Mouse (Mus musculus) midbrain, embryonic 15.5 days (tissue): Measurements from ENCODE around the gene Ptma. TPM values are rescaled to one million over a fixed set of nuclear protein-coding genes. Genes with fewer than 3 reads are reported as not detected.

Experiments used
- ATAC-seq: fragments of 200-750 bp; cut with Nextera tagmentation; replicated peaks from 2 replicates; pipeline ENCODE4 v1.8.0; 2017; ENCODE audit warnings: moderate TSS enrichment
- H3K27ac ChIP-seq: fragments of 300-500 bp; sonication (generic); 2 replicates; pipeline ENCODE4 v1.5.1; 2015; ENCODE audit warnings: mild to moderate bottlenecking, inconsistent platforms
- H3K27me3 ChIP-seq: fragments of 300-500 bp; sonication (generic); replicated peaks from 2 replicates; pipeline ENCODE4 v1.6.1; 2015; ENCODE audit warnings: inconsistent platforms
- H3K36me3 ChIP-seq: fragments of 300-500 bp; sonication (generic); replicated peaks from 2 replicates; pipeline ENCODE4 v1.6.1; 2015; ENCODE audit warnings: inconsistent platforms
- H3K4me1 ChIP-seq: fragments of 300-500 bp; sonication (generic); 2 replicates; pipeline ENCODE4 v1.6.1; 2015; ENCODE audit warnings: inconsistent platforms
- H3K4me2 ChIP-seq: fragments of 300-500 bp; sonication (generic); 2 replicates; pipeline ENCODE4 v1.6.1; 2015; ENCODE audit warnings: inconsistent platforms, mild to moderate bottlenecking, moderate library complexity
- H3K4me3 ChIP-seq: fragments of 300-500 bp; sonication (generic); 2 replicates; pipeline ENCODE4 v1.5.1; 2015; ENCODE audit warnings: mild to moderate bottlenecking, inconsistent platforms
- H3K9ac ChIP-seq: fragments of 300-500 bp; sonication (generic); 2 replicates; pipeline ENCODE4 v1.6.1; 2015; ENCODE audit warnings: mild to moderate bottlenecking, inconsistent platforms
- H3K9me3 ChIP-seq: fragments of 300-500 bp; sonication (generic); 2 replicates; pipeline ENCODE4 v1.6.1; 2016; ENCODE audit warnings: inconsistent platforms
- WGBS: fragments of 180-500 bp; shearing (Covaris S2); methylation state at CpG from one replicate; pipeline ENCODE4 v1.1.7; 2015; ENCODE audit warnings: mixed read lengths; 5-methylcytosine and 5-hydroxymethylcytosine counted together
- polyA plus RNA-seq: library from polyadenylated mRNA; unstranded; fragments of >200 nt; fragmentation: Nextera tagmentation; extraction: Ambion mirVana; gene quantifications from 2 replicates; pipeline ENCODE4 v1.2.1, GENCODE M21; 2015

The Ptma gene
- polyA plus RNA-seq, 1 experiment from 2014 or later: 1,532 TPM

DNA sequence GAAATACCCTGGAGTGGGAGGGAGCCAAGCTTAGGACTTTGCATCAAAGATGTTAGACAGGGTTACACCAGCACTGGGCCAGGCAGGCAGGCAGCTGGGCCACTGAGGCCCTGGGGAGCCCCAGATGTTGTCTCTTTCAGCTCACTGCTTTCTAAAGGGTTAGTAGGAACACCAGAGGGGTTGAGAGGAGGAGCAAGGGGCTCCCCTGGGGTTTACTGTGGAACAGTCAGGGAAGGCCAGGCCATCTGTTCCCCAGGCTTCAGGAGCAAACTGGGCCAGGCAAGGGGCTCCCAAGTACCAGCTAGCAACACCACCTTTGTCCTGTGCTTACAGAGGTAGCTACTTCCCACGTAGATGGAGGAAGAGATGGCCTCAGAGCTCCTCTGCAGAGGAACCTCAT, 27.9 kb upstream of the Ptma start:
- H3K9me3 ChIP-seq: no peaks in the 10 kb centered on the region
- no peak overlapping the region for H3K4me3 ChIP-seq
- peaks cover 28% of the 10 kb centered on the region for H3K4me1 ChIP-seq
- no peak overlapping the region for H3K9ac ChIP-seq
- no peak for ATAC-seq
- H3K27me3 ChIP-seq: no peaks in the 10 kb centered on the region
- no peak overlapping the region for H3K4me2 ChIP-seq
- H3K36me3 ChIP-seq: no peaks in the 10 kb centered on the region
- peak overlapping the region; percentile 31; the same call in 1 of the 2 replicates for H3K27ac ChIP-seq
- WGBS: 52% methylated on average over 1 of the region's 1 CpGs

DNA sequence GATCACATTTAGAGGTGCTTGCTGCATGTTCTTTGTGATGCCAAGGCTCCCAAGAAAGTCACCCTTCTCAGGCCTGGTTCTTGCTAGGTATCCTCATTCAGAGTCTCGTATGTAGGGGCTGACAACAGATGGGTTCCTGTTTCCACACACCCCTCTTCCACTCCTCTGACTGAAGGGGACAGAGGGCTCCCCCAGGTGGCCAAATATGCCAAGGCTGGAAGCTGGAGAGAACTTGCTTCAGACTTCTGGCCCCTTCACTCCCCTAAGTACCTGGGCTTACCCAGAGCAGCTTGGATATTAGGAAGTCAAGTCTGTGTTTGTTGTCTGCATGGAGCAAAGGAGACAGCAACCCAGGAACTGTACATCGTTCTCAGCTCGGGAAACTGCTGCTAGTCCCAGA, 26.6 kb upstream of the Ptma start:
- WGBS: 38% methylated on average over 3 of the region's 3 CpGs
- Histone ChIP-seq H3K4me2 (no peak overlapping the region), H3K27me3 (no peaks in the 10 kb centered on the region), H3K36me3 (no peaks in the 10 kb centered on the region), H3K4me3 (no peak overlapping the region), H3K4me1 (peaks cover 37% of the 10 kb centered on the region), H3K9ac (no peak overlapping the region), H3K9me3 (no peaks in the 10 kb centered on the region), H3K27ac (no peak overlapping the region)
- no peak for ATAC-seq

DNA sequence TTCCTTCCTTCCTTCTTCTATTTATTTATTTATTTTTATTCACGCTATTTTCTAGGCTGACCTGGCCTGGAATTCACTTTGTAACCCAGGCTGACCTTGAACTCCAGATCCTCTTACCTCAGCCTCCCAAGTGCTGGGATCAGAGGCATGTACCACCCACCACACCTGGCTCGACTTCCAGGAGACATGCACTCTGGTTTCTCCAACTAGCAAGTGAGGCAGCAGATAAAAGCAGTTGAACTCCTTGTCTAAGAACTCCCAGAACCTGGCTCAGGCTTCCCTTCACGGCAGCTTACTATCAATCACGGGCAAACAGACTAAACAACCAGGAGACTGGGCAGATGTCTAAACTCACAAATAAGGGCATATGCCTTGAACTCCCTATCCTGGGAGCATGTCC, 25.8 kb upstream of the Ptma start:
- Histone ChIP-seq H3K4me2 (no peak overlapping the region), H3K4me3 (no peak overlapping the region), H3K4me1 (peaks cover 45% of the 10 kb centered on the region), H3K27me3 (no peaks in the 10 kb centered on the region), H3K36me3 (no peaks in the 10 kb centered on the region), H3K9ac (no peak overlapping the region), H3K27ac (no peak overlapping the region), H3K9me3 (no peaks in the 10 kb centered on the region)
- WGBS: 82% methylated on average over 4 of the region's 4 CpGs
- no peak for ATAC-seq

DNA sequence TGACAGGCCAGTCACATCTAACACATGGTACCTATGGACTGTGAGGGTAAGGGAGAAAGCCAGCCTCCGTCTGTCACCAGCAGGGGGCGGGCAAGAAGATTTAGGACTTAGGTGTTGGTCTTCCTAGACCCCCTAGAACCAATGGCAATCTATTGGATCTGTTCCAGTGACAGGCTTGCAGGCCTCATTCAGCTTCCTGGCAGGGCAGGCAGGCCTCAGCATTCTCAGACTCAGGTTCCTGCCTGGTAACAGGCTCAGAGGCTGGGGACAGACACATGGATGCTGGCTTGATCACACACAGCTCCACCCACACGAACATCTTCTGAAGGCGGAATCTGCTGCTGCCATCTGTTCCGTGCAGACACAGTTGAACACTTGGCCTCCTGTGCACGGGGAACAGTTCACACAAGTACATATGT, 25.4 kb upstream of the Ptma start:
- Histone ChIP-seq H3K4me1 (peaks cover 46% of the 10 kb centered on the region), H3K9ac (no peak overlapping the region)
- no peak for ATAC-seq

DNA sequence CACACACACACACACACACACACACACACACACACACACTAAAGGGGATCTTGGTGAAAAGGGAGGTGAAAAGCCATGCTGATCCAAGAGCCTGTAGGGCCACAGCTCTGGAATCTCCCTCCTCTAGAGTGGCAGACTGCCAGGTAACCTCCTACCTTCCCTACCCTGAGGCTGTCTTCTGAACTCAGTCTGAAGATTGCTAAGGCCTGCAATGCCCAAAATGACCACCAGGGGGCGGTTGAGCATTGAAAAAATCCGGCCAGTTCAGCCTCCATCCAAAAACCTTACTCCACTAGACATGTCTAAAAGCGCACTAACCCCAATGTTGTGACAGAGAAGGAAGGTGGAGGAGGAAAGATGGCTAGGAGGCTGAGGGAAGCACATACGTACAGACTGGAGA, 25.0 kb upstream of the Ptma start:
- Histone ChIP-seq H3K36me3 (no peaks in the 10 kb centered on the region), H3K4me2 (no peak overlapping the region), H3K4me3 (no peak overlapping the region), H3K27ac (peak overlapping the region; percentile 55), H3K4me1 (peaks cover 46% of the 10 kb centered on the region), H3K9me3 (no peaks in the 10 kb centered on the region), H3K9ac (no peak overlapping the region), H3K27me3 (no peaks in the 10 kb centered on the region)
- ATAC-seq: no peak
- WGBS: under 1% methylated on average over 4 of the region's 4 CpGs

More for the DNA sequence above, 25.4 kb upstream of the Ptma start:
- Histone ChIP-seq H3K27ac (peak overlapping the region; percentile 10), H3K36me3 (no peaks in the 10 kb centered on the region), H3K27me3 (no peaks in the 10 kb centered on the region), H3K9me3 (no peaks in the 10 kb centered on the region), H3K4me3 (no peak overlapping the region), H3K4me2 (no peak overlapping the region)
- WGBS: 40% methylated on average over 6 of the region's 6 CpGs

DNA sequence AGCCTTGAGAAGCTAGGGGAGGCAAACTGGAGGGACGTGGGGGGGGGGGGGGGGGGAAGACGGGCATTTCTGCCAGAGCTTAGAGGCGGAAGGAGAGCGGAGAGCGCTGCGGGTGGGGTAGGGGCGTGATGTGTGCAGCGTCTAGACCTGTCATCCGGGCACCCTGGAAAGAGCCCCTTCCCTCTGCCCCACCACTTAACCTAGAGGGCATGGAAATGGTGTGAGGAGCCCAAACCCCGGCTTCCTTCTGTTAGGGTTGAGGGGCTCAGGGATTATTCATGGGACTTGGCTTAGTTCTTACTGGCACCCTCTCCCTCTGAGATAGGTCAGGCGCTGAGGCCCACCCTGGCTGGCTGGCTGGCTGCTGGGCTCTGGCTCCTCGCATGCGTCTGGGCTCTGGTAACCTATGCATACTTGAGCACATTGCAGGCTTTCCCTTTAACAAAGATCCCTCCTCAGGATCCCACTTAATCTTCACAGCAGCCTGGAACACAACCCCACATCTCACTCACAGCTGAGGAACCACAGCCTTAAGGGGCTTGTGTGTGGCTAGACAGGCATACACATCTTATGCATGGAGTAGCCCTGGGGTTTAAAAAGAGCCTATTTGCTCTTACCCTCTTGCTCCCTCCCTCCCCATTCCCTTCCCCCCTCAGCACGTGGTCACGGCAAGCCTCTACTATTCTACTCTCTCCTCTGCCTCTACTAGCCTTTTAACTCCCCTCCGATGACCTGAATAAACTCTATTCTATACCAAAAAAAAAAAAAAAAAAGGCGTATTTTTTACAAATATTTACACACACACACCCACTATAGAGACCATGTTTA, 24.1 kb upstream of the Ptma start:
- peak overlapping the region; percentile 8; the same call in 1 of the 2 replicates for H3K4me2 ChIP-seq
- H3K4me1 ChIP-seq: peaks cover 46% of the 10 kb centered on the region

DNA sequence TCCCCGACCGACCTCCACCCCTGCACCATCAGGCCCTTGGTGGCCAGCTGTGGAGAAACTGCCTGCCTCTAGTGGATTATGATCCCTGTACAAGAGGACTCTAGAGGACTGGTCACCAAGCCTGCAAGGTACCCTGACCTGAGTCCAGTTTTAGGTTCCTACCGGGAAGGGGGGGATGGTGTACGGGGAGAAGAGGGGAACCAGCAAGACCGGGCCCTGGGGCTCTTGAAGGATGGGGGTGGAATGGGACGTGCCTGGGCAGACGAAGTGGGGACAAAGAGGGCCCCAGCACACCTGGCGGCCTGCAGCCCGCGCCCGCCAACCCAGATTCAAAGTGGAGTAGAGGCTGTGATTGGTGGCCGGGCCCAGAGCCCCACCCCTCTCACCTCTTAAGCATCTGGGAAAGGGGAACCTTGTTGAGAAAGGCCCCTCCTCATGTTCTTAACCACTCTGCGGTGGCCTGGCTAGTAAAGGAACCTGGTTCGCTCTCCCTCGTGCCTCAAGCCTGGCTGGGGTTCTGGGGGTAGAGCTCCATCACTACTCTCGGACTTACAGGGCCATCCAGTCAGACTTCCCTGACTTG, 23.3 kb upstream of the Ptma start:
- H3K36me3 ChIP-seq: no peaks in the 10 kb centered on the region
- H3K9me3 ChIP-seq: no peaks in the 10 kb centered on the region
- no peaks in the 10 kb centered on the region for H3K27me3 ChIP-seq
- H3K27ac ChIP-seq: peak overlapping the region; percentile 96
- WGBS: 16% methylated on average over 16 of the region's 16 CpGs
- peak overlapping the region; percentile 71 for H3K9ac ChIP-seq
- H3K4me2 ChIP-seq: peak overlapping the region; percentile 83
- ATAC-seq: peak; percentile 4
- peak overlapping the region; percentile 53 for H3K4me3 ChIP-seq
- H3K4me1 ChIP-seq: peaks cover 46% of the 10 kb centered on the region

More for the DNA sequence above, 24.1 kb upstream of the Ptma start:
- ATAC-seq: no peak
- H3K9me3 ChIP-seq: no peaks in the 10 kb centered on the region
- H3K9ac ChIP-seq: no peak overlapping the region
- no peaks in the 10 kb centered on the region for H3K36me3 ChIP-seq
- H3K4me3 ChIP-seq: no peak overlapping the region
- no peaks in the 10 kb centered on the region for H3K27me3 ChIP-seq
- H3K27ac ChIP-seq: peak overlapping the region; percentile 96
- WGBS: 13% methylated on average over 15 of the region's 17 CpGs

DNA sequence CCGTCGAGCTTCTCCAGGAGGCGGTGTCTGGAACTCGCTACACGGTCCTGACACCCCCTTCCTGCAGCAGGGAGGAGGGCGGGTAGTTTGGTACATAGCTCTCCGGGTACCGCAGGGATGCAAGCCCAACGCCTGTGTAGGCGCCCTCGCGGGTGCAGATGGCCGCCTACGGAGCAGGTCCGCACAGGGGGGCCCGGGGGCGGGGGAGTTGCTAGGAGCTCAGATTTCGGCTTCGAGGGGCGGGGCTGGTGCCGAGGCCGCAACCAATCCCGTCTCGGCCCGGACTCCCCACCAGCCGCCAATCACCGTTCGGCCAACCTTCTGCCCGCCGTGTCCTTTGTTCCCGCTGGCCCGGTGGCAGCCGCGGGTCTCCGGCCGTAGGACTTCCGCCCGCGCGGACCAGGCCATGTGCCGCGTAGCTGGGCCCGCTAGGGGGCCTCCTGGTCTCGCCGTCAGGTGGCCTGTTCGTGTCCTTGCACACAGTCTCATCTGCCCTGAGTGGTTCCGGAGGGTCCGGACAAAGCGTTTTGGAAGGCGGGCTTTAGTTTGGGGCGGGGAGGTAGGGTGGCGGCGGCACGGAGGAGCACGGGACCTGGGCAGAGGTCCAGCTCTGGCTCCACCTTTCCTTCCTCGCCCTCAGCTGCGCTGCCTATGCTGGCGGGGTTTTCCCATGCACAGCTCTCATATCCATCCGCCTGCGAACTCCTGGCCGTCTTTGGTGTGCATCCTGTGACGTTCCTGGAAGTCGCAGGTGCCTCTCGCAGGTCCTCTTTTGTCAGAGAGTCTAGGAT, 22.4 kb upstream of the Ptma start:
- WGBS: under 1% methylated on average over 64 of the region's 64 CpGs
- Histone ChIP-seq H3K4me3 (peak overlapping the region; percentile 53), H3K4me1 (peaks cover 41% of the 10 kb centered on the region), H3K9me3 (no peaks in the 10 kb centered on the region), H3K4me2 (peak overlapping the region; percentile 83), H3K27ac (peak overlapping the region; percentile 96), H3K27me3 (no peaks in the 10 kb centered on the region), H3K9ac (peak overlapping the region; percentile 71), H3K36me3 (no peaks in the 10 kb centered on the region)
- peak; percentile 90 for ATAC-seq

DNA sequence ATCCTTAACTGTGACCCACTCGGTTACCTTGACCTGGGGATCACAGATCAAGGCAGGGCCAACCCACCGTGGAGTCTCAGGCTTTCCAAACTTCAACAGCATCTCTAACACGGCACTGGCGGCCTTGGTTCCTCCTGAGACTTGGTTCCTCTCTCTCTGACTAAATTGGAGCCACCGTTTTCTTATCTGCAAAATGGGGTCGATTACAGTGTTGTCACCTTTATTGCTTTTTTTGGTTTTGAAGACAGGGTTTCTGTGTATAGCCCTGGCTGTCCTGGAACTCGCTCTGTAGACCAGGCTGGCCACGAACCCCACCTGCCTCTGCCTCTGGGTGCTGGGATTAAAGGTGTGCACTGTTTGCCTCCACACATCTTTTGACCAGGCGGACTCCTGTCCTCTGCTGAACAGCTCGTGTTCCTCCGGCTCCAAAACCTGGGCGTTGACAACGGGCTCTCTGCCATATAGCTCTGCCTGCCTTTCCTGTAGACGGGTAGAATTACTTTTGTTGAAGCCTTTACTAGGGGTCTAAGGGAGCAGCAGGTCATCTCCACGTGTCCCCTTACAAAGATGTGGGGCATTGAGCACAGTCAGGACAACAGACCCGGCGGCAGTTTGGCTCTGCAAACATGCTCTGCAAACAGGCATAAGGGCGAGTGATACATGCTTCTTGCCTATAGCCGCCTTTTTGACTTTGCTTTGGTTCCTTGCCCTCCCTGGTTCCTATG, 21.7 kb upstream of the Ptma start:
- Histone ChIP-seq H3K9ac (peak overlapping the region; percentile 71), H3K27ac (peak overlapping the region; percentile 96), H3K4me2 (peak overlapping the region; percentile 83), H3K27me3 (no peaks in the 10 kb centered on the region), H3K4me1 (peaks cover 47% of the 10 kb centered on the region), H3K9me3 (no peaks in the 10 kb centered on the region), H3K4me3 (peak overlapping the region; percentile 53), H3K36me3 (no peaks in the 10 kb centered on the region)
- WGBS: 19% methylated on average over 19 of the region's 19 CpGs
- ATAC-seq: no peak

DNA sequence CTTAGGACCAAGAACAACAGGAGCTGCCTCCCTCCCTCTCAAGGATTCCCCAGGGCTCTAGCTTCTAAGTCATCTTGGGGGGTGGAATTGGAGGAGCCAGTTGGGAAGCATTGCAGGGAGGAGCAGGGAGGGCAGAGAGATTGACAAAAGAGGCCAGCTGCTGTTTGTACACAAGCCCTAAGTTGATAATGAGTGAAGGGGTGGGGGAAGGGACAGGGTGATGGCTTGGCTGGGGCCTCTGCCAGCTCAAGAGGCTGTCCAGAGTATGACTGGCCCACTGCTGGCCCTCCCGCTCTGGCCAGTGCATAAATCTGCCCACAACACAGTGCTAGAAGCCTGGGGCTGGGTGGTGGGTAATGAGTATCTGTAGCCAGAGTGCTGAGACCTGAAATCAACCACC, 21.1 kb upstream of the Ptma start:
- H3K9ac ChIP-seq: peak overlapping the region; percentile 71; the same call in 1 of the 2 replicates
- WGBS: 35% methylated on average over 1 of the region's 1 CpGs
- H3K27ac ChIP-seq: peak overlapping the region; percentile 96
- H3K36me3 ChIP-seq: no peaks in the 10 kb centered on the region
- ATAC-seq: no peak
- no peaks in the 10 kb centered on the region for H3K9me3 ChIP-seq
- peak overlapping the region; percentile 83 for H3K4me2 ChIP-seq
- peaks cover 47% of the 10 kb centered on the region for H3K4me1 ChIP-seq
- H3K27me3 ChIP-seq: no peaks in the 10 kb centered on the region
- H3K4me3 ChIP-seq: no peak overlapping the region

DNA sequence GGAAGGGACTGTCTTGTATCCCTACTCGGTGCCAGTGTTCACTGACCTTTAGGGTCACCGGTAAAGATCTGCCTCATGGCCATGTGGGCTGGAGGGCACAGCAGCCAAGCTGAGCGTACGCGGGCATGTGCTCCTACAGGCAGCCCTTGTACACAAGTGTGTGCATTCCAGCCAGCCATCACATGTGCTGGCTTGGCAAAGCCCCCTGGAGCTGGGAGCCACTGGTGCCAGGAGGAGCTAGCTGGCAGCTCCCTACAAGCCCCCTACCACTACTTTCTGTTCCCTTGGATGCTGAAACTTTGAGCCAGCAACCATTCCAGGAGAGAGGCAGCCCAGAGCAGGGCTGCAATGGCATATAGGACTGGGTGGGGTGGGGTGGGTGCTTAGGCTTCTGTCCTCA, 20.1 kb upstream of the Ptma start:
- Histone ChIP-seq H3K9me3 (no peaks in the 10 kb centered on the region), H3K36me3 (no peaks in the 10 kb centered on the region), H3K27ac (peak overlapping the region; percentile 35; the same call in 1 of the 2 replicates), H3K27me3 (no peaks in the 10 kb centered on the region), H3K4me1 (peaks cover 49% of the 10 kb centered on the region), H3K4me3 (no peak overlapping the region), H3K9ac (no peak overlapping the region), H3K4me2 (no peak overlapping the region)
- 81% methylated on average over 5 of the region's 5 CpGs for WGBS
- no peak for ATAC-seq

DNA sequence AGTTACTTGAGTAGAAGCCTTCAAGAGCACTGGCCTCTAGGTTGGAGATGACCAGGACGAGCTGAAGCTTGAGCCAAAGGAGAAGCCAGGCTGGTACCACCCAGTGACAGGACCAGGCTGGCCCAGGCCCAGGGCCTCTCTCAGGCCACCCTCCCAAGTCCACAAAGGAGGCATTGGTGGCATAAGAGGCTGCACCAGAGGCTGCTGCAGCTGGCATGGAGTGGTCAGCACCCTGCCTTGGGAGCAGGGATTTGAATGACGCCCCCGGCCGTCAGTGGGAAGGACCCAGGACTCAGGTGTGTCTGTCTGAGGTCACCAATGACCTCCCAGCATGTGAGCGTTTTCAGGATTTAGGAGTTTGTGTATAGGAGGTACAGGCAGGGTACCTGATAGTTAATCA, 18.7 kb upstream of the Ptma start:
- no peaks in the 10 kb centered on the region for H3K36me3 ChIP-seq
- peaks cover 43% of the 10 kb centered on the region for H3K4me1 ChIP-seq
- no peaks in the 10 kb centered on the region for H3K27me3 ChIP-seq
- no peak overlapping the region for H3K4me3 ChIP-seq
- WGBS: 92% methylated on average over 5 of the region's 5 CpGs
- H3K9ac ChIP-seq: no peak overlapping the region
- no peak for ATAC-seq
- no peak overlapping the region for H3K27ac ChIP-seq
- no peak overlapping the region for H3K4me2 ChIP-seq
- H3K9me3 ChIP-seq: no peaks in the 10 kb centered on the region
